Mouse (Mus musculus): ENCODE results near the gene Polrmt.
A peak's percentile ranks its signal among the peaks of the same experiment; 100 is the strongest.
"Not testable (repeated sequence)": the region's sequence is repeated elsewhere in the genome, so short reads cannot be mapped to it uniquely, and the experiment has no call there.

GRCm38 (mm10) chr10:79759675-79760074 is 13.3 kb upstream of the Polrmt start:
- peak; percentile 64; the same call in 1 of the 2 replicates for TF ChIP-seq ZNF384 (IDR thresholded peaks at IDR 0.05; ENCODE audit: low read depth, low read length)
- TF ChIP-seq HCFC1 (IDR thresholded peaks at IDR 0.05; ENCODE audit: borderline replicate concordance, insufficient read depth, low read length); ZC3H11A (IDR thresholded peaks at IDR 0.05; ENCODE audit: borderline replicate concordance, low read depth, low read length): not testable (repeated sequence)
